Mouse (Mus musculus) small intestine, adult 2 months (tissue): ENCODE results near the gene Lsamp.

ENCODE experiments used
- CTCF ChIP-seq: fragments of 200-500 bp; IDR thresholded peaks from 2 replicates; pipeline ENCODE4 v1.5.1; 2012; ENCODE audit warnings: low read depth, mild to moderate bottlenecking, control low read depth, inconsistent platforms, low read length, moderate library complexity, mixed read lengths; ENCODE audit not compliant: insufficient replicate concordance, insufficient read length; ENCODE audit errors: extremely low read depth
- POLR2A ChIP-seq: fragments of 200-500 bp; IDR thresholded peaks from 2 replicates; pipeline ENCODE4 v1.6.1; 2012; ENCODE audit warnings: low read depth, mild to moderate bottlenecking, control low read depth, inconsistent platforms, low read length, moderate library complexity

DNA sequence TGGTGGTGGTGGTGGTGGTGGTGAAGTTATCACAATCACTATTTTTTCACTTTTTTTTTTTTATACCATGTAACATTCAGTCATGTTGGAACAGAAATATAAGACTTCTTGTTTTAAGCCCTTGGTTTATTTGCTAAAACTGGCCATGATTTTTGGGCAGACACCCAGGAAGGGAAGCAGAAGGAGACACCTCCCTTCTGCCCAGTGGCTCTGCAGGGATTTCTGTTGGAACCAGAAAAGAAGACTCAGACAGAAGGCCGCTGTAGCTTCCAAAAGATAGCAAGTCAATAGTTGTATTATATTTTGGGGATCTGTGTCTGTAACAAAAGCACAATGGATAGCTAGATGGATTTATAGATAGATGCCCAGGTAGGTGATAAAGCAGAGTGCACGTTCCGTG lies 1691.6 kb downstream of the Lsamp start:
- TF ChIP-seq POLR2A (no peak), CTCF (no peak)
